Mouse (Mus musculus) thymus, adult 2 months (tissue): ENCODE data around the gene Pdk1. TPM values are rescaled to one million over a fixed set of nuclear protein-coding genes. Genes with fewer than 3 reads are reported as not detected.

ENCODE experiments used
- DNase-seq: peaks from one replicate; pipeline ENCODE4 v3.0.0; 2021
- H3K27ac ChIP-seq: fragments of 200-500 bp; 2 replicates; pipeline ENCODE4 v1.5.1; 2012; ENCODE audit warnings: low read length, control low read depth; ENCODE audit not compliant: control insufficient read depth, insufficient read depth
- H3K27me3 ChIP-seq: fragments of 200-500 bp; 2 replicates; pipeline ENCODE4 v1.6.1; 2012; ENCODE audit warnings: mild to moderate bottlenecking, low read length, moderate library complexity, mixed read lengths; ENCODE audit not compliant: control insufficient read depth, insufficient read depth
- H3K36me3 ChIP-seq: fragments of 200-500 bp; 2 replicates; pipeline ENCODE4 v1.6.1; 2012; ENCODE audit warnings: mild to moderate bottlenecking, low read length, moderate library complexity; ENCODE audit not compliant: control insufficient read depth, insufficient read depth
- H3K4me1 ChIP-seq: fragments of 200-500 bp; replicated peaks from 2 replicates; pipeline ENCODE4 v1.6.1; 2012; ENCODE audit warnings: low read length; ENCODE audit not compliant: control insufficient read depth, insufficient read depth
- H3K4me3 ChIP-seq: fragments of 200-500 bp; 2 replicates; pipeline ENCODE4 v1.5.1; 2012; ENCODE audit warnings: mild to moderate bottlenecking, low read length, control low read depth, moderate library complexity; ENCODE audit not compliant: control insufficient read depth, insufficient read depth
- CTCF ChIP-seq: fragments of 200-500 bp; IDR thresholded peaks from 2 replicates; pipeline ENCODE4 v1.5.1; 2012; ENCODE audit warnings: mild to moderate bottlenecking, control low read depth, low read length, moderate library complexity, borderline replicate concordance; ENCODE audit not compliant: control insufficient read depth, poor library complexity, insufficient read depth; ENCODE audit errors: extremely low read depth
- POLR2A ChIP-seq: fragments of 200-500 bp; IDR thresholded peaks from 2 replicates; pipeline ENCODE4 v1.6.1; 2012; ENCODE audit warnings: mild to moderate bottlenecking, low read length, control low read depth, moderate library complexity; ENCODE audit not compliant: control insufficient read depth, poor library complexity, insufficient read depth; ENCODE audit errors: extremely low read depth
- WGBS: fragments of 180-500 bp; shearing (Covaris S2); methylation state at CpG from one replicate; pipeline ENCODE4 v1.1.7; 2018; 5-methylcytosine and 5-hydroxymethylcytosine counted together
- polyA plus RNA-seq: library from polyadenylated mRNA; depleted of rRNA; stranded (reverse); fragments of >200 nt; gene quantifications from 2 replicates; pipeline ENCODE4 v1.2.3, GENCODE M21; 2012

Pdk1 gene
- polyA plus RNA-seq, 1 experiment: 43.7 TPM

GRCm38 (mm10) chr2:71865022-71865421 lies 8.0 kb upstream of the Pdk1 start:
- TF ChIP-seq CTCF (no peak), POLR2A (no peak)
- Histone ChIP-seq H3K4me1 (peaks cover 34% of the 10 kb centered on the region), H3K4me3 (no peak overlapping the region), H3K27ac (peak overlapping the region; percentile 38; the same call in 1 of the 2 replicates), H3K27me3 (no peaks in the 10 kb centered on the region), H3K36me3 (no peaks in the 10 kb centered on the region)
- no peak for DNase-seq
- 84% methylated on average over 3 of the region's 3 CpGs for WGBS

- Histone ChIP-seq H3K27ac (peak overlapping the region; percentile 99), H3K4me1 (peaks cover 34% of the 10 kb centered on the region), H3K4me3 (no peak overlapping the region), H3K27me3 (no peaks in the 10 kb centered on the region), H3K36me3 (no peaks in the 10 kb centered on the region)
- 48% methylated on average over 3 of the region's 3 CpGs for WGBS
- TF ChIP-seq POLR2A (no peak), CTCF (no peak)
- DNase-seq: no peak
Measured at GRCm38 (mm10) chr2:71865935-71866334, 7.1 kb upstream of the Pdk1 start.

GRCm38 (mm10) chr2:71866565-71866964 lies 6.5 kb upstream of the Pdk1 start:
- 2% methylated on average over 1 of the region's 1 CpGs for WGBS
- DNase-seq: peak; percentile 69
- H3K36me3 ChIP-seq: no peaks in the 10 kb centered on the region
- peaks cover 37% of the 10 kb centered on the region for H3K4me1 ChIP-seq
- TF ChIP-seq POLR2A: no peak
- no peak for TF ChIP-seq CTCF
- no peak overlapping the region for H3K4me3 ChIP-seq
- H3K27ac ChIP-seq: peak overlapping the region; percentile 99
- no peaks in the 10 kb centered on the region for H3K27me3 ChIP-seq

- H3K27me3 ChIP-seq: no peaks in the 10 kb centered on the region
- DNase-seq: peak; percentile 31
- no peak overlapping the region; the same call in 1 of the 2 replicates for H3K27ac ChIP-seq
- no peak overlapping the region for H3K4me3 ChIP-seq
- WGBS: 49% methylated on average over 3 of the region's 3 CpGs
- no peaks in the 10 kb centered on the region for H3K36me3 ChIP-seq
- no peak for TF ChIP-seq CTCF
- TF ChIP-seq POLR2A: no peak
- peaks cover 36% of the 10 kb centered on the region for H3K4me1 ChIP-seq
Measured at GRCm38 (mm10) chr2:71867019-71867418, 6.0 kb upstream of the Pdk1 start.

- 62% methylated on average over 5 of the region's 5 CpGs for WGBS
- TF ChIP-seq CTCF (no peak), POLR2A (no peak)
- H3K27ac ChIP-seq: peak overlapping the region; percentile 95
- no peak for DNase-seq
- H3K36me3 ChIP-seq: no peaks in the 10 kb centered on the region
- no peaks in the 10 kb centered on the region for H3K27me3 ChIP-seq
- H3K4me3 ChIP-seq: no peak overlapping the region
- peaks cover 37% of the 10 kb centered on the region for H3K4me1 ChIP-seq
Measured at GRCm38 (mm10) chr2:71867480-71867879, 5.5 kb upstream of the Pdk1 start.

GRCm38 (mm10) chr2:71868256-71868655 lies 4.8 kb upstream of the Pdk1 start:
- Histone ChIP-seq H3K36me3 (no peaks in the 10 kb centered on the region), H3K4me3 (no peak overlapping the region), H3K4me1 (peaks cover 31% of the 10 kb centered on the region), H3K27ac (no peak overlapping the region), H3K27me3 (no peaks in the 10 kb centered on the region)
- WGBS: 100% methylated on average over 1 of the region's 1 CpGs
- DNase-seq: no peak
- TF ChIP-seq CTCF: no peak
- no peak for TF ChIP-seq POLR2A

GRCm38 (mm10) chr2:71872141-71872540 lies 883 bp upstream of the Pdk1 start:
- peaks cover 25% of the 10 kb centered on the region for H3K4me1 ChIP-seq
- TF ChIP-seq POLR2A (no peak), CTCF (no peak)
- no peaks in the 10 kb centered on the region for H3K36me3 ChIP-seq
- H3K27ac ChIP-seq: peak overlapping the region; percentile 75
- DNase-seq: no peak
- 86% methylated on average over 10 of the region's 10 CpGs for WGBS
- H3K27me3 ChIP-seq: no peaks in the 10 kb centered on the region
- no peak overlapping the region for H3K4me3 ChIP-seq
